Mouse (Mus musculus): ENCODE measurements around the gene Yes1. TPM values are rescaled to one million over a fixed set of nuclear protein-coding genes. Genes with fewer than 3 reads are reported as not detected.
A peak's percentile ranks its signal among the peaks of the same experiment; 100 is the strongest.

Gene Yes1
- polyA plus RNA-seq (2014; fragmentation: Nextera tagmentation; extraction: Ambion mirVana): 47.1 and 49.7 TPM in 2 replicates

- TF ChIP-seq CTCF (IDR thresholded peaks at IDR 0.05; ENCODE audit: low read depth): peak; percentile 7; the same call in 1 of the 2 replicates
- peak; percentile 93 for DNase-seq
- Histone ChIP-seq H3K27ac (ENCODE audit: low read depth) (peak within 1 kb of the TSS; percentile 94), H3K27me3 (ENCODE audit: insufficient read depth, low read length) (no peaks in the 10 kb centered on the region), H3K9ac (peak within 1 kb of the TSS; percentile 93), H3K4me3 (ENCODE audit: low read depth, low read length) (peak within 1 kb of the TSS; percentile 90), H3K4me2 (peak within 1 kb of the TSS; percentile 58), H3K9me3 (ENCODE audit: low read depth, low read length) (no peaks in the 10 kb centered on the region), H3K4me1 (ENCODE audit: insufficient read depth) (0 out of 2 replicates have a peak, but pooled peaks cover 3% of the 10 kb centered on the region), H3K36me3 (ENCODE audit: insufficient read depth) (no peaks in the 10 kb centered on the region)
- WGBS: under 1% methylated on average over 69 of the region's 69 CpGs
- peak; percentile 94 for ATAC-seq (ENCODE audit: insufficient read depth)
Measured at GRCm38 (mm10) chr5:32610801-32611340, at the start of gene Yes1. TSS of gene Yes1 (plus strand) at chr5:32611171.

- H3K36me3 ChIP-seq (ENCODE audit: insufficient read depth): no peaks in the 10 kb centered on the region
- no peak overlapping the region for H3K27ac ChIP-seq (ENCODE audit: low read depth)
- no peaks in the 10 kb centered on the region for H3K9me3 ChIP-seq (ENCODE audit: low read depth, low read length)
- DNase-seq (no peak), ATAC-seq (ENCODE audit: insufficient read depth) (no peak)
- no peak overlapping the region for H3K9ac ChIP-seq
- 9% methylated on average over 1 of the region's 1 CpGs for WGBS
- H3K4me3 ChIP-seq (ENCODE audit: low read depth, low read length): no peak overlapping the region
- no peaks in the 10 kb centered on the region for H3K27me3 ChIP-seq (ENCODE audit: insufficient read depth, low read length)
- TF ChIP-seq CTCF (IDR thresholded peaks at IDR 0.05; ENCODE audit: low read depth): no peak
- H3K4me1 ChIP-seq (ENCODE audit: insufficient read depth): no peaks in the 10 kb centered on the region
- H3K4me2 ChIP-seq: no peak overlapping the region
Measured at GRCm38 (mm10) chr5:32564697-32565096, 46.3 kb upstream of the Yes1 start.

- no peak for TF ChIP-seq CTCF (IDR thresholded peaks at IDR 0.05; ENCODE audit: low read depth)
- WGBS: 67% methylated on average over 5 of the region's 5 CpGs
- H3K9me3 ChIP-seq (ENCODE audit: low read depth, low read length): no peaks in the 10 kb centered on the region
- no peak for ATAC-seq (ENCODE audit: insufficient read depth)
- no peak overlapping the region for H3K9ac ChIP-seq
- no peaks in the 10 kb centered on the region for H3K36me3 ChIP-seq (ENCODE audit: insufficient read depth)
- DNase-seq: no peak
- H3K4me2 ChIP-seq: no peak overlapping the region
- H3K4me3 ChIP-seq (ENCODE audit: low read depth, low read length): no peak overlapping the region
- no peak overlapping the region for H3K27ac ChIP-seq (ENCODE audit: low read depth)
- no peaks in the 10 kb centered on the region for H3K27me3 ChIP-seq (ENCODE audit: insufficient read depth, low read length)
- no peaks in the 10 kb centered on the region for H3K4me1 ChIP-seq (ENCODE audit: insufficient read depth)
Measured at GRCm38 (mm10) chr5:32571802-32572201, 39.2 kb upstream of the Yes1 start.

- TF ChIP-seq CTCF (IDR thresholded peaks at IDR 0.05; ENCODE audit: low read depth): peak; percentile 80
- no peak overlapping the region for H3K9ac ChIP-seq
- H3K4me1 ChIP-seq (ENCODE audit: insufficient read depth): no peaks in the 10 kb centered on the region
- no peaks in the 10 kb centered on the region for H3K36me3 ChIP-seq (ENCODE audit: insufficient read depth)
- no peaks in the 10 kb centered on the region for H3K27me3 ChIP-seq (ENCODE audit: insufficient read depth, low read length)
- WGBS: 13% methylated on average over 5 of the region's 5 CpGs
- H3K27ac ChIP-seq (ENCODE audit: low read depth): no peak overlapping the region
- peak; percentile 90 for DNase-seq
- no peak for ATAC-seq (ENCODE audit: insufficient read depth)
- no peak overlapping the region for H3K4me3 ChIP-seq (ENCODE audit: low read depth, low read length)
- no peaks in the 10 kb centered on the region for H3K9me3 ChIP-seq (ENCODE audit: low read depth, low read length)
- no peak overlapping the region for H3K4me2 ChIP-seq
Measured at GRCm38 (mm10) chr5:32588136-32588535, 22.8 kb upstream of the Yes1 start.

- 21% methylated on average over 4 of the region's 4 CpGs for WGBS
- Histone ChIP-seq H3K9me3 (ENCODE audit: low read depth, low read length) (no peaks in the 10 kb centered on the region), H3K27me3 (ENCODE audit: insufficient read depth, low read length) (no peaks in the 10 kb centered on the region), H3K9ac (no peak overlapping the region), H3K4me1 (ENCODE audit: insufficient read depth) (no peaks in the 10 kb centered on the region), H3K4me3 (ENCODE audit: low read depth, low read length) (no peak overlapping the region), H3K4me2 (no peak overlapping the region), H3K36me3 (ENCODE audit: insufficient read depth) (no peaks in the 10 kb centered on the region), H3K27ac (ENCODE audit: low read depth) (no peak overlapping the region)
- peak; percentile 65 for TF ChIP-seq CTCF (IDR thresholded peaks at IDR 0.05; ENCODE audit: low read depth)
- peak; percentile 81 for DNase-seq
- no peak for ATAC-seq (ENCODE audit: insufficient read depth)
Measured at GRCm38 (mm10) chr5:32593793-32594192, 17.2 kb upstream of the Yes1 start.

- no peaks in the 10 kb centered on the region for H3K36me3 ChIP-seq (ENCODE audit: insufficient read depth)
- H3K4me2 ChIP-seq: no peak overlapping the region
- ATAC-seq (ENCODE audit: insufficient read depth) (no peak), DNase-seq (peak; percentile 45)
- no peak overlapping the region for H3K9ac ChIP-seq
- H3K4me1 ChIP-seq (ENCODE audit: insufficient read depth): no peaks in the 10 kb centered on the region
- no peaks in the 10 kb centered on the region for H3K27me3 ChIP-seq (ENCODE audit: insufficient read depth, low read length)
- no peak overlapping the region for H3K4me3 ChIP-seq (ENCODE audit: low read depth, low read length)
- H3K27ac ChIP-seq (ENCODE audit: low read depth): no peak overlapping the region
- WGBS: 50% methylated on average over 5 of the region's 5 CpGs
- no peak for TF ChIP-seq CTCF (IDR thresholded peaks at IDR 0.05; ENCODE audit: low read depth)
- no peaks in the 10 kb centered on the region for H3K9me3 ChIP-seq (ENCODE audit: low read depth, low read length)
Measured at GRCm38 (mm10) chr5:32594358-32594757, 16.6 kb upstream of the Yes1 start.

GRCm38 (mm10) chr5:32605911-32606310 lies 5.1 kb upstream of the Yes1 start:
- 63% methylated on average over 1 of the region's 1 CpGs for WGBS
- H3K9ac ChIP-seq: no peak overlapping the region
- H3K27ac ChIP-seq (ENCODE audit: low read depth): no peak overlapping the region
- no peak for DNase-seq
- H3K27me3 ChIP-seq (ENCODE audit: insufficient read depth, low read length): no peaks in the 10 kb centered on the region
- ATAC-seq (ENCODE audit: insufficient read depth): no peak
- H3K4me1 ChIP-seq (ENCODE audit: insufficient read depth): no peaks in the 10 kb centered on the region
- H3K4me2 ChIP-seq: no peak overlapping the region
- no peak overlapping the region for H3K4me3 ChIP-seq (ENCODE audit: low read depth, low read length)
- H3K36me3 ChIP-seq (ENCODE audit: insufficient read depth): no peaks in the 10 kb centered on the region
- H3K9me3 ChIP-seq (ENCODE audit: low read depth, low read length): no peaks in the 10 kb centered on the region
- no peak for TF ChIP-seq CTCF (IDR thresholded peaks at IDR 0.05; ENCODE audit: low read depth)

Data from lung, embryonic 14.5 days (tissue).